Mouse (Mus musculus): ENCODE data around the gene Dpf1. TPM values are rescaled to one million over a fixed set of nuclear protein-coding genes. Genes with fewer than 3 reads are reported as not detected.

Gene Dpf1
- polyA plus RNA-seq, 1 experiment from 2014 or later, result 38.8 TPM

GRCm38 (mm10) chr7:29279261-29279660, 24.5 kb upstream of the Dpf1 start:
- peaks cover 16% of the 10 kb centered on the region for H3K4me1 ChIP-seq
- no peak overlapping the region for H3K27ac ChIP-seq (replicated peaks)
- no peak overlapping the region for H3K4me3 ChIP-seq
- H3K36me3 ChIP-seq, result no peaks in the 10 kb centered on the region
- H3K9me3 ChIP-seq (replicated peaks), result no peaks in the 10 kb centered on the region
- DNase-seq (ENCODE audit: low spot score), result no peak
- H3K27me3 ChIP-seq (ENCODE audit: low read depth, poor library complexity, severe bottlenecking), result peaks cover 50% of the 10 kb centered on the region

GRCm38 (mm10) chr7:29279924-29280323, 23.8 kb upstream of the Dpf1 start:
- Histone ChIP-seq H3K4me3 (no peak overlapping the region), H3K36me3 (no peaks in the 10 kb centered on the region)

GRCm38 (mm10) chr7:29280801-29281200, 22.9 kb upstream of the Dpf1 start:
- DNase-seq (ENCODE audit: low spot score), result no peak
- H3K9me3 ChIP-seq (replicated peaks), result no peaks in the 10 kb centered on the region
- peaks cover 63% of the 10 kb centered on the region for H3K27me3 ChIP-seq (ENCODE audit: low read depth, poor library complexity, severe bottlenecking)
- peaks cover 16% of the 10 kb centered on the region for H3K4me1 ChIP-seq
- H3K36me3 ChIP-seq, result no peaks in the 10 kb centered on the region
- H3K4me3 ChIP-seq, result peak overlapping the region; percentile 70
- WGBS, result 12% methylated on average over 13 of the region's 13 CpGs
- peak overlapping the region; percentile 79; the same call in 1 of the 2 replicates for H3K27ac ChIP-seq (replicated peaks)

More at GRCm38 (mm10) chr7:29279924-29280323, 23.8 kb upstream of the Dpf1 start:
- no peak overlapping the region for H3K27ac ChIP-seq (replicated peaks)
- H3K4me1 ChIP-seq, result peaks cover 16% of the 10 kb centered on the region
- no peaks in the 10 kb centered on the region for H3K9me3 ChIP-seq (replicated peaks)
- WGBS, result 93% methylated on average over 8 of the region's 8 CpGs
- peaks cover 57% of the 10 kb centered on the region for H3K27me3 ChIP-seq (ENCODE audit: low read depth, poor library complexity, severe bottlenecking)
- no peak for DNase-seq (ENCODE audit: low spot score)

GRCm38 (mm10) chr7:29281201-29282073, 22.3 kb upstream of the Dpf1 start, which contains the start of gene Spint2:
Gene Spint2 (minus strand): TSS chr7:29281912.
- DNase-seq (ENCODE audit: low spot score), result peak; percentile 56
- no peaks in the 10 kb centered on the region for H3K9me3 ChIP-seq (replicated peaks)
- H3K36me3 ChIP-seq, result no peaks in the 10 kb centered on the region
- peaks cover 16% of the 10 kb centered on the region for H3K4me1 ChIP-seq
- under 1% methylated on average over 80 of the region's 80 CpGs for WGBS
- H3K27ac ChIP-seq (replicated peaks), result peak within 1 kb of the TSS; percentile 79
- peak within 1 kb of the TSS; percentile 70 for H3K4me3 ChIP-seq
- peaks cover 63% of the 10 kb centered on the region for H3K27me3 ChIP-seq (ENCODE audit: low read depth, poor library complexity, severe bottlenecking)

GRCm38 (mm10) chr7:29282074-29282554, 21.6 kb upstream of the Dpf1 start:
- Histone ChIP-seq H3K27ac (replicated peaks) (peak overlapping the region; percentile 79), H3K36me3 (no peaks in the 10 kb centered on the region), H3K9me3 (replicated peaks) (no peaks in the 10 kb centered on the region), H3K4me3 (peak overlapping the region; percentile 70), H3K27me3 (ENCODE audit: low read depth, poor library complexity, severe bottlenecking) (peaks cover 67% of the 10 kb centered on the region), H3K4me1 (peaks cover 16% of the 10 kb centered on the region)
- WGBS, result 10% methylated on average over 21 of the region's 21 CpGs
- no peak for DNase-seq (ENCODE audit: low spot score)

- no peak for DNase-seq (ENCODE audit: low spot score)
- Histone ChIP-seq H3K27me3 (ENCODE audit: low read depth, poor library complexity, severe bottlenecking) (peaks cover 80% of the 10 kb centered on the region), H3K4me1 (peaks cover 19% of the 10 kb centered on the region), H3K9me3 (replicated peaks) (no peaks in the 10 kb centered on the region), H3K36me3 (no peaks in the 10 kb centered on the region), H3K4me3 (no peak overlapping the region), H3K27ac (replicated peaks) (no peak overlapping the region)
- WGBS, result 82% methylated on average over 4 of the region's 4 CpGs
Measured at GRCm38 (mm10) chr7:29283876-29284275, 19.9 kb upstream of the Dpf1 start.

GRCm38 (mm10) chr7:29284523-29284922, 19.2 kb upstream of the Dpf1 start:
- 92% methylated on average over 6 of the region's 6 CpGs for WGBS
- peaks cover 82% of the 10 kb centered on the region for H3K27me3 ChIP-seq (ENCODE audit: low read depth, poor library complexity, severe bottlenecking)

GRCm38 (mm10) chr7:29287481-29287880, 16.3 kb upstream of the Dpf1 start:
- Histone ChIP-seq H3K27ac (replicated peaks) (no peak overlapping the region), H3K27me3 (ENCODE audit: low read depth, poor library complexity, severe bottlenecking) (peaks cover 68% of the 10 kb centered on the region), H3K36me3 (no peaks in the 10 kb centered on the region), H3K4me3 (no peak overlapping the region), H3K4me1 (peaks cover 39% of the 10 kb centered on the region), H3K9me3 (replicated peaks) (no peaks in the 10 kb centered on the region)
- no peak for DNase-seq (ENCODE audit: low spot score)
- WGBS, result 89% methylated on average over 7 of the region's 7 CpGs

More at GRCm38 (mm10) chr7:29284523-29284922, 19.2 kb upstream of the Dpf1 start:
- H3K4me1 ChIP-seq, result peaks cover 26% of the 10 kb centered on the region
- H3K36me3 ChIP-seq, result no peaks in the 10 kb centered on the region
- H3K4me3 ChIP-seq, result no peak overlapping the region
- no peak overlapping the region for H3K27ac ChIP-seq (replicated peaks)
- DNase-seq (ENCODE audit: low spot score), result no peak
- H3K9me3 ChIP-seq (replicated peaks), result no peaks in the 10 kb centered on the region

GRCm38 (mm10) chr7:29288079-29288478, 15.7 kb upstream of the Dpf1 start:
- no peak for DNase-seq (ENCODE audit: low spot score)
- H3K4me3 ChIP-seq, result no peak overlapping the region
- H3K27ac ChIP-seq (replicated peaks), result no peak overlapping the region
- H3K9me3 ChIP-seq (replicated peaks), result no peaks in the 10 kb centered on the region
- WGBS, result 83% methylated on average over 2 of the region's 2 CpGs
- peaks cover 62% of the 10 kb centered on the region for H3K27me3 ChIP-seq (ENCODE audit: low read depth, poor library complexity, severe bottlenecking)
- no peaks in the 10 kb centered on the region for H3K36me3 ChIP-seq
- H3K4me1 ChIP-seq, result peaks cover 45% of the 10 kb centered on the region

GRCm38 (mm10) chr7:29288942-29289638, 14.7 kb upstream of the Dpf1 start, which contains the start of gene Ppp1r14a:
Gene Ppp1r14a (plus strand): TSS chr7:29289308.
- H3K9me3 ChIP-seq (replicated peaks), result no peaks in the 10 kb centered on the region
- no peaks in the 10 kb centered on the region for H3K36me3 ChIP-seq
- H3K27ac ChIP-seq (replicated peaks), result peak within 1 kb of the TSS; percentile 87
- H3K4me1 ChIP-seq, result peaks cover 55% of the 10 kb centered on the region
- DNase-seq (ENCODE audit: low spot score), result peak; percentile 86
- peaks cover 53% of the 10 kb centered on the region for H3K27me3 ChIP-seq (ENCODE audit: low read depth, poor library complexity, severe bottlenecking)
- peak within 1 kb of the TSS; percentile 72 for H3K4me3 ChIP-seq
- WGBS, result 1% methylated on average over 59 of the region's 59 CpGs

- H3K4me1 ChIP-seq, result peaks cover 58% of the 10 kb centered on the region
- H3K9me3 ChIP-seq (replicated peaks), result no peaks in the 10 kb centered on the region
- 86% methylated on average over 6 of the region's 6 CpGs for WGBS
- H3K36me3 ChIP-seq, result no peaks in the 10 kb centered on the region
- DNase-seq (ENCODE audit: low spot score), result no peak
- H3K27ac ChIP-seq (replicated peaks), result peak overlapping the region; percentile 85
- H3K27me3 ChIP-seq (ENCODE audit: low read depth, poor library complexity, severe bottlenecking), result peaks cover 45% of the 10 kb centered on the region
- peak overlapping the region; percentile 72 for H3K4me3 ChIP-seq
Measured at GRCm38 (mm10) chr7:29289856-29290255, 13.9 kb upstream of the Dpf1 start.

GRCm38 (mm10) chr7:29290691-29291485, 12.9 kb upstream of the Dpf1 start:
- Histone ChIP-seq H3K27me3 (ENCODE audit: low read depth, poor library complexity, severe bottlenecking) (peaks cover 39% of the 10 kb centered on the region), H3K4me1 (peaks cover 58% of the 10 kb centered on the region), H3K36me3 (no peaks in the 10 kb centered on the region), H3K9me3 (replicated peaks) (no peaks in the 10 kb centered on the region), H3K27ac (replicated peaks) (peak overlapping the region; percentile 87), H3K4me3 (peak overlapping the region; percentile 72)
- no peak for DNase-seq (ENCODE audit: low spot score)
- WGBS, result 43% methylated on average over 11 of the region's 11 CpGs
